Mouse (Mus musculus) layer of hippocampus, postnatal 14 days (tissue): ENCODE results near the gene Nme6. TPM values are rescaled to one million over a fixed set of nuclear protein-coding genes. Genes with fewer than 3 reads are reported as not detected.
"Not testable (repeated sequence)": the region's sequence is repeated elsewhere in the genome, so short reads cannot be mapped to it uniquely, and the experiment has no call there.

Experiments
- DNase-seq, 2 experiments: peaks; one replicate each; pipeline ENCODE4 v3.0.0; 2021 to 2022; ENCODE audit warnings: low spot score in 2 of 2, mixed read lengths in 1 of 2
- long read RNA-seq, 2 experiments: library from polyadenylated mRNA; stranded (forward); transcript quantifications; one replicate each; pipeline ENCODE4 v2.0.0; 2021
- total RNA-seq, 2 experiments: library from RNA; stranded (reverse); gene quantifications; 2 replicates each; pipeline ENCODE4 v1.2.3; 2021

Nme6 gene
- 10 to 100 TPM in 1 of 2 experiments, 1 to 10 TPM in 1; 9.1 to 10.6 TPM for total RNA-seq
- long read RNA-seq, experiment 1, partial matches to known transcripts, result 1 of 5 reads
- long read RNA-seq, experiment 1, other reads (novel, unspliced or antisense), result 1 of 5 reads
- long read RNA-seq, experiment 2, transcript Nme6-201 (7 exons, 1,074 nt), result major isoform, 6 of 13 reads
- long read RNA-seq, experiment 2, partial matches to known transcripts, result 0 of 13 reads
- long read RNA-seq, experiment 2, other reads (novel, unspliced or antisense), result 3 of 13 reads

DNA sequence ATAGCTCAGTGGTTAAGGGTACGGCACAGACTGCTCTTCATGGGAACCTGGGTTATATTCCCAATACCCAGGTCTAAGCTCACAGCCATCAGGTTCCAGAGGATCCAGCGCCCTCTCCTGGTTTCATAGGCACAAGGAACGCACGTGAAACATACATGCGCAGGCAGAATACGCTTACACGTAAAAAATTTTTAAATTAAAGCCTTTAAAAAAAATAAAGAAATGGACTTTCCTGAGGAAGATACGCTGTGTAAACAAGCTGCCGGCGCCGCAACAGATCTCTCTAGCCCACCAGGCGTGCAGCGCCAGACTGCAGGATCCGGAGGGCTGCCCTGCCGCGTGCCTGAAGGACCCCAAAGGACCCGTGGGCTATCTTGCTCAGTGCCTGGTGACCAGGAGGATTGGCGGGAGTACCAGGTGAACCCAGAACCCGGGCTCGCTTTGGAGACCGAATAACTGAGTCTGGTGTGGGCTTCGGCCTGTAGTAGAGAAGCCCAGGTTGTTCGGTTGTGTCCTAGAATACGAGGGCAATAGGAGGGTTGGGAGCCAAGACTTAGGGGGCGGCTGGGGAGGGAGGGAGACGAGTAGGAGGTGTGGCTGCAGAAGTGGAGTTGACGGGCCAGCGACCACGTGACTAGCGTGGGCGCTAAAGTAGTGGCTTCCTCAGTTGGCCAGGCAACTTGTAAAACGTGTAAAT is at the start of gene Nme6:
Nme6 (plus strand) TSS at position 359 of the 697 bp plus-strand sequence.
- peak; percentile 83 to 84 for DNase-seq

DNA sequence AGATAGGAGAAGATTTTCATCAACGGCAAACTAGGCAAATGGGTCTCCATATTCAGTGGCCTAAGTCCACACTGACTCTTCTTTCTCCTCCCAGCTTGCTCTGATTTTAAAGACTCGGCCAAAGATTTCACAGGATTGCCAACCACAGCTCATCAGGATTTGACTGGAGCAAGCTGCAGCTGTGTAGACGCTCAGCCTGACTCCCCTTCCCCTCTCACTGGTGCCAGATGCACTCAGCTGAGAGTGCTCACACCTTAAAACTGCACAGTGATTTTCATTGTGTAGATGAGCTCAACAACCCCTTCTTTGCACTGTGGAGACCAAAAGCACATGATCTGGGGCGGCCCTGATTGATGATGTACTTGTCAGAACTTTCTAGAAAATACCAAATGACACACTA is 42.0 kb upstream of the Nme6 start, which contains the start of gene Fbxw27:
Fbxw27 (minus strand) TSS at position 101 of the 400 bp plus-strand sequence.
- DNase-seq, result not testable (repeated sequence)

GRCm38 (mm10) chr9:109795221-109795620 is 37.3 kb upstream of the Nme6 start:
- no peak for DNase-seq

GRCm38 (mm10) chr9:109795811-109796210 is 36.7 kb upstream of the Nme6 start:
- no peak for DNase-seq

GRCm38 (mm10) chr9:109798051-109798450 is 34.5 kb upstream of the Nme6 start:
- DNase-seq, result no peak

GRCm38 (mm10) chr9:109805596-109805995 is 27.0 kb upstream of the Nme6 start:
- DNase-seq, result not testable (repeated sequence)

GRCm38 (mm10) chr9:109806260-109806659 is 26.3 kb upstream of the Nme6 start:
- no peak for DNase-seq

DNA sequence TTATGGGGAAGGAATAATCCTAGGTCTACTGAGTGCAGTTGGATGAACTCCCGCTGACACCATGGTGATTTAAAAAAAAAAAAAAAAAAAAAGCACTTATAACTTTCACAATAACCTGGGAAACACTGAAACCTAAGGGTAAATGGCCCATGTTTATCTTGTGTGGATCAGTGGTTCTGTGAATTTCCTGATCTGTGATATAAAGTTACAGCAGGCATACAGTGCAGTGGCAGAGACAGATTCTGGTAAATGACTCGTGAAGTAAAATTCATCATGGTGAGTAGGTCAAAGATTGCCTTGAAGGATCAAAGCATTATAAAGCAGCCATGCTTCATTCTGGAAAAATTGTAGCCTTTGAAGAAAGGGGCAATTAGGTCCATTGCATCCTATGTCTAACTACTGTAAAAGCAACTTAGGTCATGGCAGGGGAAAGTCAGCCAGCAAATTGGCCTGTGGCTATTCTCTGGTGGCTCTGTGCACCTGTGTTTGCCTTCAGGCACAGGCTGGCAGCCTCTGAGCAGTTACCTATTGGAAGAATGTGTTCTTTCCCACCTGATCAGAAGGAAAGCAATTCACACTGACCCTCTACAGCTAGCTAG is 25.8 kb upstream of the Nme6 start:
- DNase-seq, result no peak

DNA sequence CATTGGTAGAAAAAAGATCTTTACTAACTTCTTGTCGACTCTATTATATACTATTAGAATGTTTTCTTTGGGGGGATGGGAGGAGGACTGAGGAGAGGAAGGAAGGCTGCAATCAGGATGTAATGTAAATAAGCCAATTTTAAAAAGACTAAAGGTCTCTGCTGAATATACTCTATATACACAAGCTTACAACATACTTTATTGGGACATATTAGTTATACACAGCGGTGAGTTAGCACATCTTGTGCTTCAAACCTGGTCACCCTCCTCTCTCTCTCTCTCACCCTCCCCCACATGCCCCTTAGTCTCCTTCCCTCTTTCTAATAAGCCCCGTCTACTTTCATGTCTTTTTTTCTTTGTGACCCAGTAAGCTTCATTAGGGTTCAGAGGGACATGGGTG is 24.7 kb upstream of the Nme6 start:
- no peak for DNase-seq

DNA sequence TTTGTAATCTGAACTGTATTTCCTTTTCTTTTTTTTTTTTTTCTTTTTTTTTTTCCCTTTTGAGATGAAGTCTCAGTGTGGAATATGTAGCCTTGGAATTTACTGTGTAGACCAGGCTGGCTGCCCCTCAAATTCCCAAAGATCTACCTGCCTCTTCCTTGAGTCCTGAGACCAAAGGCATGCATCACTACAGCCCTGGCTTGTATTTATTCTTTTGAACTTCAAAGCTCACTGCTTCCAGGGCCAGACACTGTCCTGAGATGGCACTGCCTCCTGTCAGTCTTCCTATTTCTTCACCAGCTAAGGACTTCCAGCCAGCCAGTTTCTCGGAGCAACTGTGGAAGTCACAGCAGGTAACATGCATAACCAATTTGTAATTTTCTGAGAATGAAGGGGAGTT is 20.6 kb upstream of the Nme6 start, which contains the start of gene Spink8:
Spink8 (plus strand) TSS at position 301 of the 400 bp plus-strand sequence.
- no peak for DNase-seq

GRCm38 (mm10) chr9:109813424-109813823 is 19.1 kb upstream of the Nme6 start:
- peak in 1 of 2 experiments; percentile 8 for DNase-seq

GRCm38 (mm10) chr9:109816341-109816740 is 16.2 kb upstream of the Nme6 start:
- peak in 1 of 2 experiments; percentile 36 for DNase-seq

- no peak for DNase-seq
These were observed 6.8 kb upstream of the Nme6 start for GRCm38 (mm10) chr9:109825739-109826138.

DNA sequence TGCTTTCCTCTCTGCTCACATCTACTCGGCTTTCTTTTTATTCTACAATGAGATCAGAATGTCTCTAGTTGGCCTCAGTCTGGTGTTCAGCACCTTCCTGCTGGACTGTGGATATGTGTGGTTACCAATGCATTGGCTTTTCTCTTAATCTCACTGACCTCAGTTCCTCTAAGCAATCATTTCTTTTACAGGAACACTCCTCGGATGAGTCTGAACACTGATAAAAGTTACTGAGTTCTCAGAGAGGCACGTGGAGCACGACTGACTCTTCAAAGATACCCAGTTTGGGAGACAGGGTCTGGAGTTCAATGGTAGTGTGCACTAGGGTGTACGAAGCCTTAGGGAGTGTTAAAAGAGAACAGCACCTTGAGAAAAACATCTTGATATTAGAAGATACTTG is 6.4 kb upstream of the Nme6 start:
- no peak for DNase-seq

DNA sequence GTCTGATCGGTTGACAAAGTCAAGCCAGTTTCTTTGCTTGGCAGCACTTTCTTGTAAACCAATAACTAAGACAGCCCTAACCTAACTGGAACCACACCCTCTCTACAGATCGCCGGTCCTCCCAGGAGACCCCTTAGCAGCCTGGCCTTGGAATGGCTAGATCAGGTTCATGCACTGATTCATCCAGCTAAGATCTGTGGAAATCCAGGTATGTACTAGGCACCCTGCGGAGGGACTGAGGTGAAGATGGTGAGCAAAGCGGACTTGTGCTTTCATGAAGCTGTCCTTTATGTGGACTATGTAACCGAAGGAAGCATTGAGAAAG is 501 bp downstream of the Nme6 start:
- no peak for DNase-seq

DNA sequence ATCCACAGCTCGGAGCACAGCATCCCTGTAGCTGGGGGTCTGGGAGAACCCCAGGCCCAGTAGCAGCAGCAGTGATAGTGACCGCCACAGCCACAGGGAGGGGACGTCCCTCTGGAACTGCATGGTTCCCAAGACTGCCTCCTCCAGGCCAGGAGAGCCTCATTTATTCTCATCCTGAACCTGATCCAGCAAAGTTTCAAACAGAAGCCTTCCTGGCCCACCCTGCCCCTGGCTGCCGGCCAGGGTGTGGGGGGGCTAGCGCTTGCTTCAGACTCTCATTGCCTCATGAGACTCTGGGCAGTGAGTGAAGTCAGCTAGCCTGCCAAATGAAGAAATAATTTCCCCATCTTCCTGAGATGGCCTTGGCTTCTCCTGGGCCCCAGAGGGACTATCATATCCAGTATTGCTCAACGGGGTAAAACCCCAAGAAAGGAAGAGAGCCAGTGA is 16.8 kb downstream of the Nme6 start, which contains the start of gene Camp:
Camp (minus strand) TSS at position 306 of the 447 bp plus-strand sequence.
- no peak for DNase-seq

DNA sequence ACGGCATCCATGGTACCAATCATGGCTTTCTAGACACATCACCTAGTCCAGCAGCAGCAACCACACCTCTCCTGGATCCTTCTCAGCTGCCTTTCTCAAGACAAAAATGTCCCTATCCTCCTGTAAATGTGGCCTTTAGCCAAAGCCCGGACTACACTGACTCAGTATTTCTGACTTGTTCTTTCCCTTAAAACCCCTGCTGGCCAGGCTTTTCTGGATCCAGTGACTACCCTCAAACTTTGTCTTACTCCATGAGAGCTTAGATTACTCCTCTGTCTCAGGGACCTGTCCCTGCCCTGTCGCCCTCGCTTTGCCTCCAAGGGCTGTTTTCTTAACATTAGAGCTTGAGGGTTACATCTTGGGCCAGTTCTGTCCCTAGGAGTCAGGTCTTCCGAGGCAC is 17.6 kb downstream of the Nme6 start:
- no peak for DNase-seq

DNA sequence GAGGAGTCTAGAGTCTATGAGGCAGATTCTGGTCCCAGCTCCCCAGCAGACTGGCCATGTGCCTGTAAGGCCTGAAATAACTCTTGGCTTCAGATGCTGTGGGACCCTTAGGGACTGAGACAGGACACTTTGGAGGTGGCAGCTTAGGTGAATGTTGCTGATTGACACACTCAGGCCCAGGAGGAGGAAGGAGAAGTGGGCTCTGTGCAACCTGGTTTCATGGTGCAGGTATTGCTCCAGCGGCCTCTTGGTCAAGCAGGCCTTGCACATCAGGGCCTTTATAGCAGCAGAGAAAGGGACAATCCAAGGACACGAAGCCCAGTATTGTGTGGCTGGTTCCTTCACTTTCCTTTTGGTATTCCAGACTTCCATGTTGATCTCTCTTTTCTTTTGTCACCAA is 21.8 kb downstream of the Nme6 start:
- no peak for DNase-seq

DNA sequence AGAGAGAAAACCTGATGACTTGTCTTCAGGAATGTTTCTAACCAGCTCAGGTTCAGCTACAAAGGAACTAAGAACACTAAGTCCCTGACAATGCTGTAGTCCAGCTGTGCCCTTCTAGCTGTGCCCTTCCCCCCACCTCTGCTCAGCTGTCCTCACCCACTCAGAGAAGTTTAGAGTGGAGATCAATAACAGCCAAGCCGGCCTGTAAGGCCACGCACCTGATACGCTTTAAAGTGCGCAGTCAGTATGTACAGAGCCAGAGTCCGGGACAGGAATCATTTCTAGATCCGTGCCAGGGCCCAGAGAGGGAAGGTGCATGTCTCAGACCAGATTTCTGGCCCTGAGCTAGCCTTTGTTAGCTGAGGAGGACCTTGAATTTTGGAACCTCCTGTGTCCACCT is 23.4 kb downstream of the Nme6 start:
- DNase-seq, result no peak

DNA sequence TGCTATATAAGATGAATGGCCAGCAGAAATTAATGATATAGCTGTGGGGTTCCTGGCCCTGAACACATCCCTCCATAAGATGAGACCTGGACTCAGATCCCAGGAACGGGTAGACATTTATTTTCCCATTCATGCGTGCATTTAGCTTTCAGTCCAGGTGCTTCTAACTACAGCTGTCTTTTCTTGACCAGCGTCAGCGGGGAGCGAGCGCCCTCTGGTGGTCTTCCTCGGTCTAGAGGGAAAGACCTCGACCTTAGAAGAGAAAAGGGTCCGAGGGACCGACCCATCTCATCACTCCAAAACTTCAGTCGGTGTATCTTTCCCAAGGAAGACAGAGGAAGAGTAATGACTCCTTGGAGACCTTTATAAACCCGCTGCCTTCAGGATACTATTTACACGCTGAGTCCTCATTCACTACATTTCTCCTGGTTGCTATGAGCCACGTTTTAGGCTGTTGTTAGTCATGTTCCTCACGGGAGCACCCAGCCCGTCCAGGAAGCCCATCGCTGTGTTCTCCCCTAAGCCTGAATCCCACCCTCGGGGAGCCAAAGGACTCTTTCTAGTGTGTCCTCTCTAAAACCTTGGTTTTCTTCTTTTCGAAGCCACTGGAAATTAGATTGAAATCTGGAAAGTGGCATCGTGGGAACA is 30.0 kb downstream of the Nme6 start:
- peak; percentile 63 to 68 for DNase-seq

DNA sequence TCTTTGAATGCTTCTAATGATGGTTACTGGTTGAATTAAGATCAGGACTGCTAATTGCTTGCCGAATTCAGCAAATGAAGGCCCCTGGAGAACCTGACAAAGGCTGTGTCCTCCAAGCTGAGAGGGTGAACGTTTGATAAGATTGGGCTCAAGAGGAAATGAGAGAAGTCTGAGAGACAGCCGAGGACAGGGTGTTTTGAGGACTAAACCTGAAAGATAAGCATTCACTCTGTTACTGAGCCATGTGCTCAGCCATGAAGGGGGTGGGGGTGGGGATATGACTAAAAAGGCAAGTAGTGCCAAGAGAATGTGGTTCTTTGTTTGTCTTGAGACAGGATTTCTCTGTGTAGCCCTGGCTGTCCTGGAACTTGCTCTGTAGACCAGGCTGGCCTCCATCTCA is 30.5 kb downstream of the Nme6 start:
- DNase-seq, result no peak

DNA sequence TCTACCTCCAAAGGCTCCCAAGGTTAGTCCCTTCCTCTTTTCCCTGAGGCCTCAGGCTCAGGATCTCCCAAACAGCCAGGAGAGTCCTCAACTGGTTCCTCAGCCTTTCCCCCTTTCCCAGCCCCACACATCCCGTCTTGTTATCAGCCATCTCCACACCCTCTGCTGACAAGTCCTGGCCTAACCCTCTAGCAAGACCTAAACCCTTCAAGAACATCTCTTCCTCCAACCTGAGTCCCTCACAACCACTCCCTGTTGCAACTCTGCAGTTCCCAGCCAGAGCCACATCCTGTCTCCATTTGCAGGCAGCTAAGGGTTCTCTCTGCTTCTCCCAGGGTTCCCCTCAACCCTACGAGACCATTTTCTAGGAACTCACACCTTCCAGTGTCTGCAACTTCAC is 33.7 kb downstream of the Nme6 start:
- DNase-seq, result no peak
